ENCODE assay signal across 8 mouse cellular contexts in genomic region chr7:27446521-27447418, GRCm38 (mm10). TPM values are rescaled to one million over a fixed set of nuclear protein-coding genes. Genes with fewer than 3 reads are reported as not detected.
DNase-seq lines count a peak whose midpoint lies in the region; ATAC-seq and TF ChIP-seq lines count a peak whose summit lies in the region.

No protein-coding gene starts in this region.

- no peak overlapping the region for H3K4me3 ChIP-seq in thymus, adult 2 months (ENCODE audit: control insufficient read depth, insufficient read depth, low read length)
- peak overlapping the region; percentile 80 for H3K4me3 ChIP-seq in cerebellum, adult 2 months (replicated peaks; ENCODE audit: insufficient read depth, low read depth, low read length)
- peak overlapping the region; percentile 51 for H3K4me3 ChIP-seq in intestine, embryonic 15.5 days (replicated peaks)
- peak overlapping the region; percentile 57 for H3K4me3 ChIP-seq in limb, embryonic 12.5 days (replicated peaks)

- peaks cover 11% of the 10 kb centered on the region; the same call in 1 of the 2 replicates for H3K27me3 ChIP-seq in thymus, adult 2 months (ENCODE audit: control insufficient read depth, insufficient read depth, low read length)
- H3K27me3 ChIP-seq in cerebellum, adult 2 months (ENCODE audit: control insufficient read depth, insufficient read depth, low read length) = no peaks in the 10 kb centered on the region
- peaks cover 14% of the 10 kb centered on the region for H3K27me3 ChIP-seq in intestine, embryonic 15.5 days (replicated peaks)
- peaks cover 40% of the 10 kb centered on the region for H3K27me3 ChIP-seq in limb, embryonic 12.5 days

- ATAC-seq in intestine, embryonic 15.5 days = peak; percentile 14
- no peak; the same call in 1 of the 2 replicates for ATAC-seq in limb, embryonic 12.5 days (ENCODE audit: insufficient number of reproducible peaks, insufficient read depth, low FRiP score, low TSS enrichment, low read depth)

- DNase-seq in thymus, postnatal 0 days (ENCODE audit: low spot score) = peak; percentile 2
- no peak for DNase-seq in thymus, adult 2 months
- peak; percentile 71 to 73 for DNase-seq in cerebellum, adult 2 months
- DNase-seq in frontal cortex, adult 2 months (ENCODE audit: extremely low spot score in 1 of 2, low spot score in 1 of 2) = peak; percentile 48 to 80
- DNase-seq in neural tube, embryonic 10.5 days (ENCODE audit: extremely low spot score, low spot score) = peak; percentile 37
- DNase-seq in spleen, adult 12 weeks (ENCODE audit: low spot score) = no peak

- H3K4me1 ChIP-seq in thymus, adult 2 months (replicated peaks; ENCODE audit: control insufficient read depth, insufficient read depth, low read length) = peaks cover 12% of the 10 kb centered on the region
- peaks cover 5% of the 10 kb centered on the region; the same call in 1 of the 2 replicates for H3K4me1 ChIP-seq in cerebellum, adult 2 months (ENCODE audit: control insufficient read depth, insufficient read depth, low read length)
- peaks cover 23% of the 10 kb centered on the region for H3K4me1 ChIP-seq in intestine, embryonic 15.5 days (replicated peaks)
- H3K4me1 ChIP-seq in limb, embryonic 12.5 days (replicated peaks) = peaks cover 18% of the 10 kb centered on the region

- 10% methylated on average over 51 of the region's 53 CpGs for WGBS in thymus, adult 2 months
- WGBS in cerebellum, adult 2 months = 7% methylated on average over 34 of the region's 53 CpGs
- 9% methylated on average over 40 of the region's 53 CpGs for WGBS in intestine, embryonic 15.5 days
- WGBS in limb, embryonic 12.5 days = 13% methylated on average over 35 of the region's 53 CpGs

- peak overlapping the region; percentile 51 for H3K9ac ChIP-seq in intestine, embryonic 15.5 days
- peak overlapping the region; percentile 69 for H3K9ac ChIP-seq in limb, embryonic 12.5 days (replicated peaks)

- H3K4me2 ChIP-seq in intestine, embryonic 15.5 days (replicated peaks) = peak overlapping the region; percentile 99
- H3K4me2 ChIP-seq in limb, embryonic 12.5 days = peak overlapping the region; percentile 97

- no peak overlapping the region for H3K27ac ChIP-seq in thymus, adult 2 months (ENCODE audit: control insufficient read depth, insufficient read depth, low read length)
- H3K27ac ChIP-seq in cerebellum, adult 2 months (ENCODE audit: insufficient read depth, low read length) = peak overlapping the region; percentile 35
- H3K27ac ChIP-seq in intestine, embryonic 15.5 days = no peak overlapping the region
- H3K27ac ChIP-seq in limb, embryonic 12.5 days = no peak overlapping the region

- no peaks in the 10 kb centered on the region for H3K9me3 ChIP-seq in intestine, embryonic 15.5 days
- H3K9me3 ChIP-seq in limb, embryonic 12.5 days = no peaks in the 10 kb centered on the region

- no peak for TF ChIP-seq POLR2A in thymus, adult 2 months (IDR thresholded peaks at IDR 0.05; ENCODE audit: control insufficient read depth, extremely low read depth, insufficient read depth, low read length, poor library complexity)
- 0 out of 2 replicates have a peak, but pooled peaks have one; percentile 9 for TF ChIP-seq POLR2A in cerebellum, adult 2 months (IDR thresholded peaks at IDR 0.05; ENCODE audit: borderline replicate concordance, insufficient read depth, low read length)

- no peaks in the 10 kb centered on the region for H3K36me3 ChIP-seq in thymus, adult 2 months (ENCODE audit: control insufficient read depth, insufficient read depth, low read length)
- H3K36me3 ChIP-seq in intestine, embryonic 15.5 days = no peaks in the 10 kb centered on the region
- no peaks in the 10 kb centered on the region for H3K36me3 ChIP-seq in limb, embryonic 12.5 days

- no peak for TF ChIP-seq CTCF in thymus, adult 2 months (IDR thresholded peaks at IDR 0.05; ENCODE audit: borderline replicate concordance, control insufficient read depth, extremely low read depth, insufficient read depth, low read length, poor library complexity)
- no peak for TF ChIP-seq CTCF in cerebellum, adult 2 months (IDR thresholded peaks at IDR 0.05; ENCODE audit: borderline replicate concordance, insufficient read depth, low read depth, low read length)

RNA-seq across cellular contexts. Expression of gene Sptbn4, which starts 0.7 kb away (rescaled TPM):
- 0.09 and 0.10 TPM in 2 replicates for polyA plus RNA-seq in thymus, postnatal 0 days (2015; fragmentation: Nextera tagmentation; extraction: Ambion mirVana)
- 0.13 TPM in 2 replicates for polyA plus RNA-seq in thymus, adult 2 months (2012; rRNA removed)
- polyA plus RNA-seq in cerebellum, adult 2 months (2012; rRNA removed) = 171 and 177 TPM in 2 replicates
- polyA plus RNA-seq in frontal cortex, adult 2 months (2012; rRNA removed) = 131 and 135 TPM in 2 replicates
- 0.33 and 0.38 TPM in 2 replicates for polyA plus RNA-seq in intestine, embryonic 15.5 days (2015; fragmentation: Nextera tagmentation; extraction: Ambion mirVana)
- 0.26 and 0.41 TPM in 2 replicates for polyA plus RNA-seq in limb, embryonic 12.5 days (2016; fragmentation: Nextera tagmentation; extraction: Ambion mirVana)

RNA-seq across cellular contexts. Expression of gene Blvrb, which starts 1.0 kb away (rescaled TPM):
- 26.0 and 27.6 TPM in 2 replicates for polyA plus RNA-seq in thymus, postnatal 0 days (2015; fragmentation: Nextera tagmentation; extraction: Ambion mirVana)
- polyA plus RNA-seq in thymus, adult 2 months (2012; rRNA removed) = 40.9 and 50.8 TPM in 2 replicates
- polyA plus RNA-seq in cerebellum, adult 2 months (2012; rRNA removed) = 24.2 and 25.2 TPM in 2 replicates
- 21.4 and 23.6 TPM in 2 replicates for polyA plus RNA-seq in frontal cortex, adult 2 months (2012; rRNA removed)
- 60.4 and 77.5 TPM in 2 replicates for polyA plus RNA-seq in intestine, embryonic 15.5 days (2015; fragmentation: Nextera tagmentation; extraction: Ambion mirVana)
- 34.1 and 38.8 TPM in 2 replicates for polyA plus RNA-seq in limb, embryonic 12.5 days (2016; fragmentation: Nextera tagmentation; extraction: Ambion mirVana)

RNA-seq across cellular contexts. Expression of gene Sertad3, which starts 26.8 kb away (rescaled TPM):
- polyA plus RNA-seq in thymus, postnatal 0 days (2015; fragmentation: Nextera tagmentation; extraction: Ambion mirVana) = 29.0 and 31.0 TPM in 2 replicates
- polyA plus RNA-seq in thymus, adult 2 months (2012; rRNA removed) = 25.8 and 26.7 TPM in 2 replicates
- polyA plus RNA-seq in cerebellum, adult 2 months (2012; rRNA removed) = 8.1 and 8.9 TPM in 2 replicates
- 3.8 and 5.0 TPM in 2 replicates for polyA plus RNA-seq in frontal cortex, adult 2 months (2012; rRNA removed)
- 25.7 and 27.0 TPM in 2 replicates for polyA plus RNA-seq in intestine, embryonic 15.5 days (2015; fragmentation: Nextera tagmentation; extraction: Ambion mirVana)
- 29.4 and 30.3 TPM in 2 replicates for polyA plus RNA-seq in limb, embryonic 12.5 days (2016; fragmentation: Nextera tagmentation; extraction: Ambion mirVana)

RNA-seq across cellular contexts. Expression of gene Sertad1, which starts 39.9 kb away (rescaled TPM):
- 33.5 and 35.1 TPM in 2 replicates for polyA plus RNA-seq in thymus, postnatal 0 days (2015; fragmentation: Nextera tagmentation; extraction: Ambion mirVana)
- 44.9 and 46.4 TPM in 2 replicates for polyA plus RNA-seq in thymus, adult 2 months (2012; rRNA removed)
- 17.4 and 17.9 TPM in 2 replicates for polyA plus RNA-seq in cerebellum, adult 2 months (2012; rRNA removed)
- 14.0 and 16.9 TPM in 2 replicates for polyA plus RNA-seq in frontal cortex, adult 2 months (2012; rRNA removed)
- 36.0 and 39.0 TPM in 2 replicates for polyA plus RNA-seq in intestine, embryonic 15.5 days (2015; fragmentation: Nextera tagmentation; extraction: Ambion mirVana)
- 29.4 and 30.4 TPM in 2 replicates for polyA plus RNA-seq in limb, embryonic 12.5 days (2016; fragmentation: Nextera tagmentation; extraction: Ambion mirVana)

RNA-seq across cellular contexts. Expression of gene Prx, which starts 52.4 kb away (rescaled TPM):
- polyA plus RNA-seq in thymus, postnatal 0 days (2015; fragmentation: Nextera tagmentation; extraction: Ambion mirVana) = 1.1 and 1.2 TPM in 2 replicates
- polyA plus RNA-seq in thymus, adult 2 months (2012; rRNA removed) = 2.0 and 2.4 TPM in 2 replicates
- polyA plus RNA-seq in cerebellum, adult 2 months (2012; rRNA removed) = 0.34 and 0.43 TPM in 2 replicates
- 0.29 and 0.46 TPM in 2 replicates for polyA plus RNA-seq in frontal cortex, adult 2 months (2012; rRNA removed)
- polyA plus RNA-seq in intestine, embryonic 15.5 days (2015; fragmentation: Nextera tagmentation; extraction: Ambion mirVana) = 2.7 and 3.2 TPM in 2 replicates
- 5.6 and 6.1 TPM in 2 replicates for polyA plus RNA-seq in limb, embryonic 12.5 days (2016; fragmentation: Nextera tagmentation; extraction: Ambion mirVana)

Comparison
In these comparisons a context has a peak if more than half of its experiments do, and no peak if none do; other contexts are left out.
1. DNase-seq: peak in thymus, postnatal 0 days (single experiment), cerebellum, adult 2 months (2 of 2), frontal cortex, adult 2 months (2 of 2) and neural tube, embryonic 10.5 days (single experiment); none in thymus, adult 2 months (single experiment) and spleen, adult 12 weeks (single experiment).
2. RNA of gene Sptbn4, which starts 0.7 kb away (polyA plus RNA-seq): 171 to 177 TPM in cerebellum, adult 2 months and 131 to 135 TPM in frontal cortex, adult 2 months; 0.33 to 0.38 TPM in intestine, embryonic 15.5 days, 0.26 to 0.41 TPM in limb, embryonic 12.5 days, 0.13 TPM in thymus, adult 2 months and 0.09 to 0.10 TPM in thymus, postnatal 0 days; every median in the first group is over 10 times any median in the second.